Mouse (Mus musculus) cerebellum, adult 2 months (tissue): ENCODE results near the gene Thy1.

Experiments used
- CTCF ChIP-seq: fragments of 200-500 bp; IDR thresholded peaks from 2 replicates; pipeline ENCODE4 v1.5.1; 2011; ENCODE audit warnings: low read depth, mild to moderate bottlenecking, control low read depth, low read length, moderate library complexity, borderline replicate concordance; ENCODE audit not compliant: insufficient read depth
- POLR2A ChIP-seq: fragments of 200-500 bp; IDR thresholded peaks from 2 replicates; pipeline ENCODE4 v1.6.1; 2011; ENCODE audit warnings: low read length, control low read depth, borderline replicate concordance; ENCODE audit not compliant: insufficient read depth

DNA sequence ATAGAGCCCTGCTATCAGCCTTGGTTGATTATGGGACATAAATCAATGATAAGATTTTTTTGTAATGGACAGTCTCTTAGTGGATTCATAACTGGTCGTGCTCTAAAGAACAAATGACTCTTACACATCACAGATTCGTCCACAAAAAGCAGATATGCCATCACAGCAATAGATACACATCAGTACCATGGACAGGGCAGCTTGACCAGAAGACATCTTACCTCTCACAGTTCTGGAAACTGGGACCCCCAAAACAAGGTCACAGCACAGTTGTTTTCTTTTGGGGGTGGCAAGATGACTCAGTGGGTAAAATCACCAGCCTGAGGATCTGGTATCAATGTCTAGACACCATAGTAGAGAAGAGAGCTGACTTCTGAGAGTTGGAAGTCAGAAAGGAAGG is 35.9 kb upstream of the Thy1 start:
- TF ChIP-seq POLR2A: no peak
- TF ChIP-seq CTCF: no peak
